Mouse (Mus musculus) macrophage (primary cell): ENCODE results near the gene Fam214a. TPM values are rescaled to one million over a fixed set of nuclear protein-coding genes. Genes with fewer than 3 reads are reported as not detected.
"Not testable (repeated sequence)": the region's sequence is repeated elsewhere in the genome, so short reads cannot be mapped to it uniquely, and the experiment has no call there.

ENCODE experiments used
- H3K27ac ChIP-seq: fragments of 350-480 bp; formaldehyde crosslinking; 2 replicates; pipeline ENCODE4 v1.9.0; 2021
- H3K36me3 ChIP-seq: fragments of 350-480 bp; formaldehyde crosslinking; 2 replicates; pipeline ENCODE4 v1.9.0; 2021; ENCODE audit errors: inconsistent target
- H3K4me3 ChIP-seq: fragments of 350-480 bp; formaldehyde crosslinking; 2 replicates; pipeline ENCODE4 v1.9.0; 2021; ENCODE audit errors: inconsistent target
- H3K79me2 ChIP-seq: fragments of 350-480 bp; formaldehyde crosslinking; 2 replicates; pipeline ENCODE4 v1.9.0; 2021; ENCODE audit errors: inconsistent target
- WGBS: methylation state at CpG from one replicate; pipeline ENCODE4 v1.1.7; 2026; ENCODE audit warnings: inconsistent platforms; ENCODE audit not compliant: missing documents; 5-methylcytosine and 5-hydroxymethylcytosine counted together
- polyA plus RNA-seq: library from polyadenylated mRNA; stranded (reverse); fragments of 250-400 nt; gene quantifications from 3 replicates; pipeline ENCODE4 v1.2.4, GENCODE M21; 2018; ENCODE audit warnings: inconsistent platforms

Gene Fam214a
- polyA plus RNA-seq, 1 experiment from 2014 or later = 14.6 TPM

GRCm38 (mm10) chr9:74979866-74980265 lies 27.2 kb downstream of the Fam214a start:
- no peak overlapping the region for H3K4me3 ChIP-seq
- H3K36me3 ChIP-seq = no peaks in the 10 kb centered on the region
- peaks cover 9% of the 10 kb centered on the region; the same call in 1 of the 2 replicates for H3K79me2 ChIP-seq
- 62% methylated on average over 1 of the region's 1 CpGs for WGBS
- H3K27ac ChIP-seq = no peak overlapping the region

- Histone ChIP-seq H3K27ac (no peak overlapping the region), H3K4me3 (no peak overlapping the region), H3K79me2 (peaks cover 9% of the 10 kb centered on the region; the same call in 1 of the 2 replicates), H3K36me3 (no peaks in the 10 kb centered on the region)
- 90% methylated on average over 3 of the region's 3 CpGs for WGBS
Measured at GRCm38 (mm10) chr9:74981663-74982111, 29.0 kb downstream of the Fam214a start.

DNA sequence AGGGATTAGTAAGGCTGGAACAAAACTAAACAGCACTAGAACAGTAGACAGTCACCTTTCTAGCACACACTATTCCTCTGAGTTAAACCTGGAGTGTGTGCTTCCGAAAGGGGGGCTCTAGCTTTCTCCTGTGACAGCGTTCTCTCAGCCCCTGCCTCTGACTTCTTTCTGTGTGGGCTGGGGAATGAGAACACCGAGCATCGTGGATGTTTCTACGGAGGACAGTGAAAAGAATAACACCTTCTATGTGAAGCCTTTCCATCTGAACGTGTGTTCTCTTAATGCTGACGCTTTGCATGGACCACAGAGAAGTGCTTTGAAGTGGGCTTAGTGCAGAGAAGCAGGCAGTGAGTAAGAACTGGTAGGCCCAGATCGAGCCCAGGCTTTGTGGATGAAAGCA lies 29.5 kb downstream of the Fam214a start:
- Histone ChIP-seq H3K79me2 (peaks cover 7% of the 10 kb centered on the region; the same call in 1 of the 2 replicates), H3K27ac (no peak overlapping the region), H3K36me3 (no peaks in the 10 kb centered on the region), H3K4me3 (no peak overlapping the region)
- WGBS = 95% methylated on average over 8 of the region's 8 CpGs

GRCm38 (mm10) chr9:74982722-74983121 lies 30.0 kb downstream of the Fam214a start:
- WGBS = 91% methylated on average over 1 of the region's 1 CpGs
- not testable (repeated sequence) for H3K27ac ChIP-seq, H3K79me2 ChIP-seq, H3K36me3 ChIP-seq, H3K4me3 ChIP-seq

- Histone ChIP-seq H3K79me2 (no peaks in the 10 kb centered on the region; the same call in 1 of the 2 replicates), H3K27ac (no peak overlapping the region), H3K4me3 (no peak overlapping the region), H3K36me3 (no peaks in the 10 kb centered on the region)
- WGBS = 72% methylated on average over 14 of the region's 14 CpGs
Measured at GRCm38 (mm10) chr9:74985173-74985715, 32.6 kb downstream of the Fam214a start.

DNA sequence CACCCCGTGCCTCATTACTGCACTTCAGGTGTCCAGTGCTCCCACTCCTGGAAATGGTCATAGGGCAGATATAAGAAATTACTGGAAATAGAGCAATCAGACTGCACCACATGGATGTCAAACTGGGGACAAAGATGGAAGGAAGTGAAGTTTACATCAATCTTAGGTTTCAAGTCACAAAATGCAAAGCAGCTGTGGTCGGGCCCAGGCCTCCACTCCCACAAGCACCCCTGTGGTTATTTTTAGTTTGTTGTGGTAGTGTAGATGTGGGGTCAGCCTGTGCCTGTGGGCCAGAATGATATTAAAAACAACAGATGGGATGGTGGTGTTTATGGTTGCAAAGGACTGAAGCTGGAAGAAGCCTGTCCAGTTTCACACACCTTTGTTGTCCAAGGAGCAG lies 33.1 kb downstream of the Fam214a start:
- Histone ChIP-seq H3K27ac (no peak overlapping the region), H3K4me3 (no peak overlapping the region), H3K36me3 (no peaks in the 10 kb centered on the region), H3K79me2 (no peaks in the 10 kb centered on the region; the same call in 1 of the 2 replicates)
- 32% methylated on average over 2 of the region's 2 CpGs for WGBS

DNA sequence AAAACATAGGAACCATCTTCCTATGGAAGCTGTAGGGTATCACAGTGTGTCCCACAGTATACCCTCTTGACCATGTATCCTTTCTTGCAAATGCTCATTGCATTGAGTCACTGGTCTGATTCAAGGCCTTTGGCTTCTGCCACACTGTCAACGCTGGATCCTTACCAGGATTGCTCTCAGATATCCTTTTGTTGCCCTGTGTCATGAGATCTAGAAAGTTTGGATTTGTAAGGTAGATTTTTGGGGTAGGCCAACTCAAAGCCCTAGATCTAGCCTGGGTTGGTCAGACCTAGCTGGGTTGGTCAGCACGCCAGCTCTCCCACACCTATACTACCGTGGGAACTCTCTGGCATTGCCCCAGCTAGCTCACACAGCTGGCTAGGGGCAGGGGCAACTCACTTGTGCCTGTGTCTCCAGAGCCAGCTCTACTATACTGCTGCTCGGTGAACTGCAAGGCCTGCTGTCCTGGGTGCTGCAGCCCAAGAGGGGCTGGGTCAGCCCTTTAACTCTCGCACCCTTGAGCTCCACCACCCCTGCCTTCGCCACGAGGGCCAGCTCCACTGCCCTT lies 36.3 kb downstream of the Fam214a start:
- WGBS = 93% methylated on average over 7 of the region's 7 CpGs

GRCm38 (mm10) chr9:74989990-74990389 lies 37.3 kb downstream of the Fam214a start:
- Histone ChIP-seq H3K4me3 (no peak overlapping the region), H3K27ac (peak overlapping the region; percentile 47), H3K36me3 (no peaks in the 10 kb centered on the region), H3K79me2 (no peaks in the 10 kb centered on the region; the same call in 1 of the 2 replicates)
- WGBS = 3% methylated on average over 2 of the region's 2 CpGs

More for the DNA sequence above, 36.3 kb downstream of the Fam214a start:
- Histone ChIP-seq H3K79me2 (no peaks in the 10 kb centered on the region; the same call in 1 of the 2 replicates), H3K36me3 (no peaks in the 10 kb centered on the region), H3K4me3 (no peak overlapping the region), H3K27ac (peak overlapping the region; percentile 47)

- Histone ChIP-seq H3K27ac (no peak overlapping the region), H3K36me3 (no peaks in the 10 kb centered on the region), H3K79me2 (no peaks in the 10 kb centered on the region), H3K4me3 (no peak overlapping the region)
- WGBS = 90% methylated on average over 10 of the region's 10 CpGs
Measured at GRCm38 (mm10) chr9:74994611-74995257, 42.0 kb downstream of the Fam214a start.

DNA sequence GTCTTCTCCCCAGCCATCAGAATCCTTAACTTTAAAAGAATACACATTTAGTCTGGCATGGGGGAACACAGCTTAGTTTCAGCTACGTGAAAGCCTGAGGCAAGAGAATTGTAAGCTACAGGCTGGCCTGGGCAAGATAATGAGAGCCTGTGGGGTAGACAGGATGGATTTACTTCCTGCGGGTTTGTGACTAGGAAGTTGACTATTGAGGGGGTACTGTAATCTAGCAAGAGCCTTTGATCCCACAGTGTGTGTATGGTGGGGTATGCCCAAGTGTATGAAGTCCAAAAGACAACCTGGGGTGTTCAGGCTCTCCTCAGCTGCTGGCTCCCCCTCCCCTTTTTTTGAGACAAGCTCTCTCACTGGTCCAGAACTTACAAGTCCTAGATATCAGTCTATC lies 43.7 kb downstream of the Fam214a start:
- 40% methylated on average over 2 of the region's 2 CpGs for WGBS
- H3K4me3 ChIP-seq = no peak overlapping the region
- H3K36me3 ChIP-seq = no peaks in the 10 kb centered on the region
- no peaks in the 10 kb centered on the region for H3K79me2 ChIP-seq
- H3K27ac ChIP-seq = no peak overlapping the region

GRCm38 (mm10) chr9:74997976-74998375 lies 45.3 kb downstream of the Fam214a start:
- H3K36me3 ChIP-seq = no peaks in the 10 kb centered on the region
- no peak overlapping the region for H3K4me3 ChIP-seq
- H3K27ac ChIP-seq = no peak overlapping the region
- H3K79me2 ChIP-seq = no peaks in the 10 kb centered on the region

DNA sequence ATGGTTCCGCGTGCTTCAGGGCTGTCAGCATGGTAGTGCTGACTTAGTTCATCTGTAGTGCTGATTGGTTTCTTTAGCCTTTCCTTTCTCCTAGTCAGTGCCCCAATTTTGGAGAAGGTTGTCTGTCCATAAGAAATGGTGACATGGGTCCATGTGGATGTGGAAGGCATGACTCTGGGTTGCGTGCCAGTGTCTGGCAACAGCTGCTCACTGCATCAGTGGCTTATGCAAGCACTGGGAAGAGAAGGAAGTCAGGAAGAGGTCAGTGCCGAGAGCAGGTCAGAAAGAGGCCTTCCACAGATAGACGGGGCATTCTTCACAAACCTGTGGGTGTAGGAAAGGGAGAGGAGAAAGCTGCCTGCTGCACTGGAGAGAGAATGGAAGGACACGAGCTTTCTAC lies 48.3 kb downstream of the Fam214a start:
- Histone ChIP-seq H3K27ac (no peak overlapping the region), H3K4me3 (no peak overlapping the region), H3K36me3 (peaks cover 4% of the 10 kb centered on the region), H3K79me2 (no peaks in the 10 kb centered on the region)
- WGBS = 92% methylated on average over 6 of the region's 6 CpGs

DNA sequence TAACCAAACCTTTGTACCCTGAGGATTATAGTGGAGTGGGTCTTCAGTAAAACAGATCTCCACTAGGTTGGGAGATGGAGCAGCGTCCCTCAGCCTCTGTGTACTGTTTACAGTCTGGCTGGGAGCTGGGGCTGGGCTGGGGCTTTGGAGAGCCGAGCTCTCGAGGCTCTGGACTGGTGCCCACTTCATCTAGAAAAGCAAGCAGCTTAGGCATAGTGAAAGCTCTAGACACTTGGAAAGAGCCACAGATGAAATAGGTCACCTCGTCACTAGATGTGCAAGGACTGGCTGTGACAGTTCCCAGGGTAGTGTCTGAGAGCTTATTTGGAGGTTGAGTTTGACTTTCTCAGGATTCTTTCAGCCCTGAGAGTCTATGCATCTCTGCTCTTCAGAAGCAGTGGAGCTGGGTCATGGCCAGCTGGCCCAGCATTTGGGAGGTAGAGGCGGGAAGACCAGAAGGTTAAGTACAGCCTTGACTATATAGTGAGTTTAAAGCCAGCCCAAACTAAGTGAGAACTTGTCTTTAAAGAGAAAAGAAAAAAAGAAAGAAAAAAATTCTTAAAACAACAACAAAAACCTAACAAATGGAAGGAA lies 49.0 kb downstream of the Fam214a start:
- Histone ChIP-seq H3K79me2 (no peaks in the 10 kb centered on the region), H3K4me3 (no peak overlapping the region), H3K36me3 (peaks cover 10% of the 10 kb centered on the region), H3K27ac (no peak overlapping the region)
- WGBS = 94% methylated on average over 5 of the region's 5 CpGs

- Histone ChIP-seq H3K27ac (no peak overlapping the region), H3K79me2 (no peaks in the 10 kb centered on the region), H3K4me3 (no peak overlapping the region), H3K36me3 (peaks cover 12% of the 10 kb centered on the region)
- WGBS = 90% methylated on average over 3 of the region's 3 CpGs
Measured at GRCm38 (mm10) chr9:75002262-75002661, 49.6 kb downstream of the Fam214a start.

- WGBS = 95% methylated on average over 10 of the region's 10 CpGs
- Histone ChIP-seq H3K79me2 (no peaks in the 10 kb centered on the region), H3K4me3 (no peak overlapping the region), H3K27ac (no peak overlapping the region), H3K36me3 (peaks cover 27% of the 10 kb centered on the region)
Measured at GRCm38 (mm10) chr9:75004203-75004602, 51.5 kb downstream of the Fam214a start.
